Mouse (Mus musculus) heart, embryonic 10.5 days (tissue): ENCODE measurements around the gene Arl15. TPM values are rescaled to one million over a fixed set of nuclear protein-coding genes. Genes with fewer than 3 reads are reported as not detected.
A peak's percentile ranks its signal among the peaks of the same experiment; 100 is the strongest.

Experiments
- DNase-seq: peaks from one replicate; pipeline ENCODE4 v3.0.0-alpha.2; 2017; ENCODE audit warnings: low spot score
- H3K27ac ChIP-seq: fragments of 300-500 bp; sonication (generic); 2 replicates; pipeline ENCODE4 v1.5.1; 2016; ENCODE audit warnings: mild to moderate bottlenecking
- H3K27me3 ChIP-seq: fragments of 300-500 bp; sonication (generic); 2 replicates; pipeline ENCODE4 v1.6.1; 2016; ENCODE audit warnings: mild to moderate bottlenecking; ENCODE audit not compliant: poor library complexity, insufficient read depth, severe bottlenecking
- H3K36me3 ChIP-seq: fragments of 300-500 bp; sonication (generic); 2 replicates; pipeline ENCODE4 v1.6.1; 2016; ENCODE audit warnings: mild to moderate bottlenecking, moderate library complexity
- H3K4me1 ChIP-seq: fragments of 300-500 bp; sonication (generic); 2 replicates; pipeline ENCODE4 v1.6.1; 2016; ENCODE audit warnings: mild to moderate bottlenecking
- H3K4me3 ChIP-seq: fragments of 300-500 bp; sonication (generic); 2 replicates; pipeline ENCODE4 v1.5.1; 2016; ENCODE audit warnings: mild to moderate bottlenecking, moderate library complexity
- H3K9me3 ChIP-seq: fragments of 300-500 bp; sonication (generic); 2 replicates; pipeline ENCODE4 v1.6.1; 2016; ENCODE audit warnings: mild to moderate bottlenecking, moderate library complexity
- WGBS: fragments of 180-500 bp; shearing (Covaris S2); methylation state at CpG from one replicate; pipeline ENCODE4 v1.1.7; 2016; 5-methylcytosine and 5-hydroxymethylcytosine counted together
- polyA plus RNA-seq: library from polyadenylated mRNA; unstranded; fragments of >200 nt; fragmentation: Nextera tagmentation; extraction: Ambion mirVana; gene quantifications from 2 replicates; pipeline ENCODE4 v1.2.1, GENCODE M21; 2016

Arl15 gene
- polyA plus RNA-seq = 7.5 and 8.9 TPM in 2 replicates

DNA sequence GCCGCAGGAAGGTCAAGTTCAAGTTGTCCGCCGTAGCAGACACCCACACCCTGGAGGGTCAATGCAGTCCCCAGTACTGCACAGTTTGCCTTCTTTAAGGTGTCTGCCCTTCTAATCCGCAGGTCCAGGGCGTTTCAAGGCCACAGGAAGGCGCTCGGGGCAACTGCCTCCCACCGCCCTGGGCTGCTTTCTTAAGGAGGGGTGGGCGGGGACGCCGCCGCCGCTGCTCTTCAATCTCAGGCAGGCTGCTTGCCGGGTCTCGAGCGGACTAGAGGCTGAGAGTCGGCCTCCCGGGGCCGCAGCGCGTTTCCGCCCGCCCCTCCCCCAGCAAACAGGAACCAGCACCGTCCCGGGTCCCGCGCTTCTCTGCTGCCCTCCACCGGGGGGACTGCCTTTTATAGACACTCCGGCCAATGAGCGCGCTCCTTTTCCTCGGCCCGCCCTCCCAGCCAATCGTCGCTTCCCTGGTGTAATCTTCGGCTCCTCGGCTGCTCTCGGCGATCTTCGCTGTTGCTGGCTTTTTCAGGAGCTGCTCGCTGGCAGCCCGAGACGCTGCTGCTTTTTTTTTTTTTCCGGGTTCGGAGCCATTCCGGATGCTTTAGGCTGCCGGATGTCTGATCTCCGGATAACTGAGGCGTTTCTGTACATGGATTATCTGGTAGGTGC lies at the start of gene Arl15:
Gene Arl15, plus strand, starts transcription at position 467 of the 666 bp plus-strand sequence.
- DNase-seq = peak; percentile 99
- Histone ChIP-seq H3K27me3 (no peaks in the 10 kb centered on the region), H3K36me3 (no peaks in the 10 kb centered on the region), H3K9me3 (no peaks in the 10 kb centered on the region), H3K4me1 (peaks cover 27% of the 10 kb centered on the region), H3K4me3 (peak within 1 kb of the TSS; percentile 91), H3K27ac (peak within 1 kb of the TSS; percentile 96)
- WGBS = 1% methylated on average over 49 of the region's 49 CpGs

DNA sequence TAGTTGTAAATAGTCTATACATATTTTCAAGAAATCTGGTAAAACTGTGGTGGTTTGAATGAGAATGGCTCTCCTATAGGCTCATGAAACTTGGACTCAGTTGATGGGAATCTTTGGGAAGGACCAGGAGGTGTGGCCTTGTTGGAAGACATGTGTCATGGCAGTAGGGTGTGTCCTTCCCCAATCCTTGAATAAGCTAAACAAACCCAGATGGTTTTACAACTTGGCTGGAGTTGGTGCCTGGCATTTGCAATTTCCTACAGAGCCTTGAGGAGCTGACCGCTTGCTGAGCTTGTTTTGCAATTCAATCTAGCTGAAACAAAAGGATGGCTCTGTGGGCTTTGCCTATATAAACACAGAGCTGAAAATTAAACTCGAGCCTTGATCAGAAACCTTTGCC lies 49.0 kb upstream of the Arl15 start:
- Histone ChIP-seq H3K27ac (no peak overlapping the region), H3K4me3 (no peak overlapping the region), H3K36me3 (no peaks in the 10 kb centered on the region), H3K27me3 (no peaks in the 10 kb centered on the region), H3K9me3 (no peaks in the 10 kb centered on the region), H3K4me1 (no peaks in the 10 kb centered on the region)
- no peak for DNase-seq
- WGBS = 47% methylated on average over 2 of the region's 2 CpGs

DNA sequence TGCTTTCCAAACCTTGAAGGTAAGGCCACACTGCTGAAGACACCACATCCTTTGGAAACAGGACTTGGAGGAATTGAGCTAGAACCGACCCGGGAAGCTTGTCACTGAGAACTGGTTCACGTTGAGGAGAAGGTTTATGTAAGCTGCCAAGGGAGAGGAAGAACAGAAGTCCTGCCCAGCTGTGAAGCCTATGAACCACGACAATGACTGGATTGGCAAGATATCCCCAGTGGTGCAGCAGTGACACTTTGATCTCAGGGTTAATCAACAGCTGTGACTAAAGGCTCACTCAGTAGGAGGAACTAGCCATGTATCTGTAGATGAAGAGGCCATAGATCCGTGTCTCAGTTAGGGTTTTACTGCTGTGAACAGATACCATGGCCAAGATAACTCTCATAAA lies 43.5 kb upstream of the Arl15 start:
- Histone ChIP-seq H3K27ac (no peak overlapping the region), H3K9me3 (no peaks in the 10 kb centered on the region), H3K4me3 (no peak overlapping the region), H3K36me3 (no peaks in the 10 kb centered on the region), H3K27me3 (no peaks in the 10 kb centered on the region), H3K4me1 (0 out of 2 replicates have a peak, but pooled peaks cover under 1% of the 10 kb centered on the region)
- no peak for DNase-seq
- 63% methylated on average over 5 of the region's 5 CpGs for WGBS

DNA sequence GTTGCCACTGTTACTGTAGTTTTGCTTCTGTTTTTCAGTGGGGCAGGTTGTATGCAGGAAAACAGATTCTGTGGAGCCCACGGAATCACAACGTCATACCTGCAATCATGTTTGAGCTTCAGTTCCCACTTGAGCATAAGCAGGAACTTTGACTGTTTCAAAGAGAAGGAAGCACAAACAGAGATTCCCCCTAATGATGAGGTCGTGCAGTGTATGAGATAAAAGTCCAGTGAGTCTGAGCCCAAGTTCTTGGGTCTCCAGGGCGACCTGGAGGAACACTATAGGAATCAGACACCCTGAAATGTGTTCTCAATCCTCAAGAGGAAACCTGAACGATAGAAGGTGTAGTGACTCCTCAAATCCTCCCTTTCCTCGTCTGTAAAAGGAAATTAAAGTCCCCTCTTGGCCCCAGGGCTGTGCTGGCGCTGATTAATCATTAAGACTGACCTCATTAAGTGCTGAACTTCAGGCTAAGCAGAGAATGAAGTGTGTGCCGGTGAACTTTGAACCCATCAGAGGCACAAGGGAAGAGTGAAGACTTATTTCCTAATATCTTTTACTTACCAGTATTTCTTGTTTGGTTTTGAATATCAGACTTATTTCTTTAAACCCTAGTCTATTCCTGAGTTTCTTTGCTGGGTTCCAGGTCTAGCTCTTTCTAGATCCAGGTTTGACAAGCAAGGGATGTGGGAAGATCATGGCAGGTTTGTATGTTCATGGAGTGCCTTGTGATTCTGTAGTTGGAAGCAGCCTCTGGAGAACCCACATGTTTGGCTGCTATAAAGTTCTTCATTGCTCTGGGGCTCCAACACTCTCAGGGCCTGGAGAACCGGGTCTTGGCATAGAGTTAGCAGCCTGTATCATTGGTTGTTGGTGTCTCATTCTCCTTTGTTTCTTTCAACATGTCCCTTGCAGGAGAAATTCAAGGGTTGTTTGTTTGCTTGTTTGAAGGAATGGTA lies 39.3 kb upstream of the Arl15 start:
- Histone ChIP-seq H3K9me3 (no peaks in the 10 kb centered on the region), H3K4me1 (0 out of 2 replicates have a peak, but pooled peaks cover 2% of the 10 kb centered on the region), H3K27ac (no peak overlapping the region), H3K27me3 (no peaks in the 10 kb centered on the region), H3K4me3 (no peak overlapping the region), H3K36me3 (no peaks in the 10 kb centered on the region)
- DNase-seq = no peak
- 67% methylated on average over 9 of the region's 9 CpGs for WGBS

DNA sequence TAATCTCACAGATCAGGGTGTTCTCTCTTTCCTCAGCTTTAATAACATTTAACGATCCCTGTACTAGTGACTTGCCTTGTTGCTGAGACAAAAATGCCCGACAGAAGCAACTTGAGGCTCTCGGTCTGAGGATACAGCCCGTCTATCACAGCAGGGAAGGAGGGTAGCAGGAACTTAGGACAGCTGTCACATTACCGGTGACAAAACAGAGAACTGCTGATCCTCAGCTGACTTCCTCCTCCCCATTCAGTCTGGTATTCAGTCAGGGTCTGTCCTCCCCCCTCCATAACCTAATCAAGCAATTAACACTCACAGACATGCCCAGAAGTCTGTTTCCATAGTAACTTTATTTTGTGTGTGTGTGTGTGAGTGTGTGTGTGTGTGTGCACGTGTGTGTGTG lies 38.5 kb upstream of the Arl15 start:
- no peaks in the 10 kb centered on the region for H3K9me3 ChIP-seq
- H3K4me3 ChIP-seq = no peak overlapping the region
- H3K36me3 ChIP-seq = no peaks in the 10 kb centered on the region
- no peaks in the 10 kb centered on the region for H3K27me3 ChIP-seq
- 0 out of 2 replicates have a peak, but pooled peaks cover 2% of the 10 kb centered on the region for H3K4me1 ChIP-seq
- no peak for DNase-seq
- WGBS = 48% methylated on average over 6 of the region's 6 CpGs
- no peak overlapping the region for H3K27ac ChIP-seq

DNA sequence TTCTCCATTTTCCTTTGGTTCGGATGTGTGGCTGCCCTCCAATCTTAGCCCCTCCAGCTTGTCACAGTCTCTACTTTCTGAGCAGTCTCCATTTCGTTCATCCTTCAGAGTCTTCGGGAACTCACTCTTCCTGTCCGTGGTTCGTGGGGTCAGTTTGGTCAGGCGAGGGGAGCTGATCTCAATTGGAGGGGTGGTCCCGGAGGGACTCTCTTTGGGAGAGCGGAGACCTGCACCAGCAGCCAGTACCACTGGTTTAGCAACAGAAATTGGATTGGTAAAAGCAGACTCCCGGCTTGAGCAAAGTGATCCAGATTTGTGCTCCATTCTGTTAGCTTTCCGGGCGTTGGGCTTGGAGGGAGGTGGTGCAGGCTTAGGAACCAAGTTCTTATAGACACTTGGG lies 32.6 kb upstream of the Arl15 start:
- Histone ChIP-seq H3K27me3 (no peaks in the 10 kb centered on the region), H3K36me3 (no peaks in the 10 kb centered on the region), H3K9me3 (no peaks in the 10 kb centered on the region), H3K4me1 (no peaks in the 10 kb centered on the region), H3K4me3 (no peak overlapping the region), H3K27ac (no peak overlapping the region)
- DNase-seq = no peak
- 93% methylated on average over 11 of the region's 11 CpGs for WGBS

DNA sequence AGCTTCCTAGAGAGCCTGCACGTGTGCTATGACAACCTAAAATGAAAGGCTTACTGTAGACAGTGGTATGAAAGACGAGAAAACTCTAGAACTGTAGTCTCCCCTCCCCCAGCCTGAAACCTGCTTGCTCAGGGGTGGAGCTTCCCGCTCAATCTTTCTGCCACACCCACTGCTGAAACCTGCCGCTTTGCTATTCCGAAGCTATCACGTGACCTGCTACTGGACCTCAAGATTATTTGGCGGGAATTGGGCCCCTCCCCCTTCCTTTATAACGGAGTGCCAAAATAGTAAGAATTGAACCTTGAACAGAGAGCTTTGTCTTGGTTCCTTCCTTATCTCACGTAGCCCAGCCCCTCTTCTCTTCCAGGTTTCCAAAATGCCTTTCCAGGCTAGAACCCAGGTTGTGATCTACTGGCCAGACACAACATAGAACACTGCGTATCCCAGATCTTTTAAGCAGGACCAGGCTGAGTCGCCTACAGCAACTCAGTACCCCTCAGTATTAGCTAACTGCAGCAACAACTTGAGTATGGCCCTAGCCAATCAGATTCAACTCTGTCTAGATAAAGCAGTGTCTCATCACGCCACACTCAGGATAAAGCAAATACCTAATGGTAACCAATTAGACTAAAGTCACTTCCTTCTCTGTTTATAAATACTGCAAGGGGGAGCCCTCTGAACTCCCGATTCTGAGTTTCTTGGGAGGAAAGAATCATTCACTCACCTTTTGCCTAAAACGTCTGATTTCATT lies 31.4 kb upstream of the Arl15 start:
- Histone ChIP-seq H3K4me3 (no peak overlapping the region), H3K27me3 (no peaks in the 10 kb centered on the region), H3K4me1 (no peaks in the 10 kb centered on the region), H3K36me3 (no peaks in the 10 kb centered on the region), H3K27ac (no peak overlapping the region), H3K9me3 (no peaks in the 10 kb centered on the region)
- WGBS = 74% methylated on average over 14 of the region's 14 CpGs
- no peak for DNase-seq

DNA sequence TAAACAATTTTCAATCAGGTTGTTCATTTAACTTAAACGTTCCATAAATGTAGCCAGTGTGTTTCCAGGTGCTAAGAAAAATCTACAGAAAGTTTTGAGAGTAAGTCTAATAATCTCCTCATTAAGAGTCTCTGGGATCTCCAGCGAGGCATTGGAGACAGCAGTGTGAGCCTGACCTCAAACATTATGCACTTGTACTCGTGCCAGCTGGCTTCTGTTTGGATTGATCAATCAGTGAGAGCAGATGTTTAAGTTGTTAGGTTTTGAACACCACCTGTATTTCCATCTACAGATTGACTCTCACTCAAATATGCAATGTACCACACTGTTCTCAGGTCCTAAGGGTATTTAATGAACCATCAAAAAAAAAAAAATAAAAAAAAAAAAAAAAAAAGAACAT lies 28.9 kb upstream of the Arl15 start:
- H3K4me1 ChIP-seq = no peaks in the 10 kb centered on the region
- H3K4me3 ChIP-seq = no peak overlapping the region
- H3K27me3 ChIP-seq = no peaks in the 10 kb centered on the region
- H3K27ac ChIP-seq = no peak overlapping the region
- no peaks in the 10 kb centered on the region for H3K9me3 ChIP-seq
- WGBS = 73% methylated on average over 3 of the region's 3 CpGs
- no peak for DNase-seq
- no peaks in the 10 kb centered on the region for H3K36me3 ChIP-seq

DNA sequence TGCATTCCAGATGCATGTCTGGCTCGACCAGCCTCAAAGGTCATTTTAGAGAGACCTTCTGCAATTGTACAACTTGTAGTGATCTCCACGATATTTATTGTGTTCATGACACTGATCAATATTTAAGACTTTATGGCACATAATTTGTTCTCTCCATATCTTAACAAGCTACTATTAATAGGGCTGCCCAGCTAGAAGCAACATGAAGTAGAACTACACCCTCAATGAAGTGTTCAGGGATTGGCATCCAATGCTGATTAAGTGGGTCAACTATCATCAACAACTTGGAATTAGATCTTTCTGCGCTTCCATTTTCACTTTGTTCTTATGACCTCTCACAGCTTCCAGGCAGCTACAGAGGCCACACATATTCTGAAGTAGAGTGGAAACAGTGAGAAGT lies 24.5 kb upstream of the Arl15 start:
- no peaks in the 10 kb centered on the region for H3K36me3 ChIP-seq
- H3K4me1 ChIP-seq = no peaks in the 10 kb centered on the region
- no peaks in the 10 kb centered on the region for H3K9me3 ChIP-seq
- WGBS = 82% methylated on average over 3 of the region's 3 CpGs
- no peak for DNase-seq
- H3K4me3 ChIP-seq = no peak overlapping the region
- H3K27me3 ChIP-seq = no peaks in the 10 kb centered on the region
- H3K27ac ChIP-seq = no peak overlapping the region

DNA sequence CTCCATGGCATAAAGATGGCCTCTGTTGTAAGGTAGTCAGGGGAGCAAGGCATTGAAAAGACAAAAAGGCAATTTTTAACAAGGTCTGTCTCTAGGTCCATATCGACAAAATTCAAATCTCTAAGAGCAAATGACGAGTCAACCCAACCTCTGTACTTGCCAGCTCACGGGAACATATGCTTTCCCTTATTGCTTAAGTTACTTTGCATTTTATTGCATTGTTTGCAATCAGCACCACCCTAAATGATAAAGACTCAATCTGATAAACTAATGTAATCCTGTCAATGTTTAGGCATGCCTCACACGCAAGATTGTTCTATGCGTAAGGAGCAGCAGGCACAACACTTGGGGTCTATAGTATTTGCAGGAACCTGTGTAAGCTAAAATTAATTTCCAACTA lies 24.0 kb upstream of the Arl15 start:
- DNase-seq = no peak
- H3K4me3 ChIP-seq = no peak overlapping the region
- H3K36me3 ChIP-seq = no peaks in the 10 kb centered on the region
- WGBS = 87% methylated on average over 5 of the region's 5 CpGs
- no peak overlapping the region for H3K27ac ChIP-seq
- no peaks in the 10 kb centered on the region for H3K9me3 ChIP-seq
- no peaks in the 10 kb centered on the region for H3K27me3 ChIP-seq
- H3K4me1 ChIP-seq = no peaks in the 10 kb centered on the region

DNA sequence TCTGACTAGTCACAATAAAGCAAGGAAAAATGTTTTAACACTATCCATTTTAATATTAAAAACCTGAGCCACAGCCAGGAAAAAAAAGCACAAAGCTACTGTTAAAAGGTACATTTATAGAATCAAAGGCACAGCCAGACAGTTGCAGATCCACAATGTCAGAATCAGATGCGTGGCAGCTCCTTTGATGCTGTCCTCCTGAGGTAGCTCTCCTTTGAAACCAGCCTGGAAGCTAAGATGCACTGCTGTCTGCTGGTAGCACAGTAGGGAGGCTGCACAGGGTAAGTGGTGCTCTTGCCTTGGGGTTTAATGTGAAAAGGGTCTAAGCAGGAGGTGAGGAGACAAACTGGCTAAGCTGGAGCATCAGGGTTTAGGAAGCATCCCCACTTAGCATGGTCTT lies 23.0 kb upstream of the Arl15 start:
- Histone ChIP-seq H3K4me3 (no peak overlapping the region), H3K27ac (no peak overlapping the region), H3K4me1 (no peaks in the 10 kb centered on the region), H3K9me3 (no peaks in the 10 kb centered on the region), H3K27me3 (no peaks in the 10 kb centered on the region), H3K36me3 (no peaks in the 10 kb centered on the region)
- no peak for DNase-seq
- 29% methylated on average over 1 of the region's 1 CpGs for WGBS

DNA sequence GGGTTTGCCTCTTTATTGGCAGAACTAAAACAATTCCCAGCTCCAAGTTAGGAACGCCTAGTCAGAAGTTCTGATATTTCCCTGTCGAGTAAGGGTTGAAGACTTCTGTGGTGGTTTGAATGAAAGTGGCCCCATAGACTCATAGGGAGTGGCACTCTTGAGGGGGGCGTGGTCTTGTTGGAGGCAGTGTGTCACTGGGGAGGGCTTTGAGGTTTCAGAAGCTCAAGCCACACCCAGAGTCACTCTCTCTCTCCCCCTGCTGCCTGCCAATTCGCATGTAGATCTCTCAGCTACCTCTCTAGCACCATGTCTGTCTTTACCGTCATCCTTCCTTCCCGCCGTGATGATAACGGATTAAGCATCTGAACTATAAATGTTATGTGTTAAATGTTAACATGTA lies 19.5 kb upstream of the Arl15 start:
- DNase-seq = no peak
- Histone ChIP-seq H3K36me3 (no peaks in the 10 kb centered on the region), H3K9me3 (no peaks in the 10 kb centered on the region), H3K27me3 (no peaks in the 10 kb centered on the region), H3K4me3 (no peak overlapping the region), H3K4me1 (no peaks in the 10 kb centered on the region), H3K27ac (no peak overlapping the region)
- 84% methylated on average over 8 of the region's 8 CpGs for WGBS
